Mouse (Mus musculus) intestine, embryonic 16.5 days (tissue): Measurements from ENCODE around the gene Gm38431. TPM values are rescaled to one million over a fixed set of nuclear protein-coding genes. Genes with fewer than 3 reads are reported as not detected.

Experiments
- ATAC-seq: fragments of 200-750 bp; cut with Nextera tagmentation; 2 replicates; pipeline ENCODE4 v1.8.0; 2017; ENCODE audit warnings: moderate TSS enrichment, moderate library complexity
- H3K27ac ChIP-seq: fragments of 300-500 bp; sonication (generic); 2 replicates; pipeline ENCODE4 v1.5.1; 2014; ENCODE audit warnings: mild to moderate bottlenecking, low read length
- H3K27me3 ChIP-seq: fragments of 300-500 bp; sonication (generic); replicated peaks from 2 replicates; pipeline ENCODE4 v1.6.1; 2014; ENCODE audit warnings: low read length, control low read depth, mixed read lengths; ENCODE audit not compliant: control insufficient read depth, insufficient read depth
- H3K36me3 ChIP-seq: fragments of 300-500 bp; sonication (generic); 2 replicates; pipeline ENCODE4 v1.6.1; 2014; ENCODE audit warnings: low read length, control low read depth; ENCODE audit not compliant: control insufficient read depth, insufficient read depth
- H3K4me1 ChIP-seq: fragments of 300-500 bp; sonication (generic); 2 replicates; pipeline ENCODE4 v1.6.1; 2014; ENCODE audit warnings: low read length, control low read depth, mixed read lengths; ENCODE audit not compliant: control insufficient read depth, insufficient read depth
- H3K4me2 ChIP-seq: fragments of 300-500 bp; sonication (generic); 2 replicates; pipeline ENCODE4 v1.6.1; 2014; ENCODE audit warnings: low read depth, low read length, control low read depth
- H3K4me3 ChIP-seq: fragments of 300-500 bp; sonication (generic); 2 replicates; pipeline ENCODE4 v1.5.1; 2014; ENCODE audit warnings: mild to moderate bottlenecking, low read length
- H3K9ac ChIP-seq: fragments of 300-500 bp; sonication (generic); 2 replicates; pipeline ENCODE4 v1.6.1; 2014; ENCODE audit warnings: low read depth, low read length
- H3K9me3 ChIP-seq: fragments of 300-500 bp; sonication (generic); 2 replicates; pipeline ENCODE4 v1.6.1; 2016; ENCODE audit warnings: low read length, control low read depth; ENCODE audit not compliant: control insufficient read depth
- WGBS: fragments of 180-500 bp; shearing (Covaris S2); extraction: QIAGEN DNeasy Blood & Tissue Kit; methylation state at CpG from one replicate; pipeline ENCODE4 v1.1.7; 2014; 5-methylcytosine and 5-hydroxymethylcytosine counted together
- polyA plus RNA-seq: library from polyadenylated mRNA; unstranded; fragments of >200 nt; fragmentation: Nextera tagmentation; extraction: Ambion mirVana; gene quantifications from 2 replicates; pipeline ENCODE4 v1.2.1, GENCODE M21; 2015

The Gm38431 gene
- polyA plus RNA-seq, 1 experiment from 2014 or later = 2.5 TPM

DNA sequence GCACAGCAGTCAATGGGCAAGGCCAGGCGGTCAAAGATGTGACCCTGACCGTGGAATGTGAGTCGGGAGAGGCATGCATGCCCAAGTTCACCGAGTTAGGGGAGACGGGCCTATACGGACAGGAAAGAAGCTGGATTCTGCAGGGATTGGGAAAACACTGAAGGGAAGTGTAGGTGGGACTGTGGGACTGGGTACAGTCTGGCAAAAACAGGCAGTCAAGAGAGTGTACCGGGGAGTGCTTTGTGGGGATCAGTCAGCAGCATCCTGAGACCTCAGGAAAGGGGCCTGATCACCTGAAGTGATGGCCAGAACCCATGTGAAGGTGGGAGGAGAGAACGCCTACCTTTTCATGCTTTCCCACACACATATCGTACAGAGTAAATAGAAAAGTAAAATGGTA is 56.2 kb downstream of the Gm38431 start:
- 28% methylated on average over 9 of the region's 9 CpGs for WGBS
- peaks cover 44% of the 10 kb centered on the region for H3K4me1 ChIP-seq

DNA sequence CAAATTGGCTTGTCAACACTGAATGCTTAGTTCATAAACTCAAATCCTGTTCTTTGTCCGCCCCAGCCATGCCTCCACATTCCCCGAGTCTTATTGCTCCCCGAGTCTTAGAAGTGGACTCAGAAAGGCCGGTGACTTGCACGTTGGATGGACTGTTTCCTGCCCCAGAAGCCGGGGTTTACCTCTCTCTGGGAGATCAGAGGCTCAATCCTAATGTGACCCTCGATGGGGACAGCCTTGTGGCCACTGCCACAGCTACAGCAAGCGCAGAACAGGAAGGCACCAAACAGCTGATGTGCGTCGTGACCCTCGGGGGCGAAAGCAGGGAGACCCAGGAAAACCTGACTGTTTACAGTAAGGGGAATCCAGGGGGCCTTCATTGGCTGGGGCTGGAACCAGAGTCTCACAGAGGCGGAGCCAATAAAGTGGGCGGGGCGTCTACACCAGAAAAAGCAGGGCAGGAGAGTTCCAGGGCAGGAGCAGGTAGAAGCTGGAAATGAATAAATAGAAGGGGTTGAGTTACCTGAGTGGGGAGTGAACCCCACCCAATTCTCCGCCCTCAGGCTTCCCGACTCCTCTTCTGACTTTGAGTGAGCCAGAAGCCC is 57.2 kb downstream of the Gm38431 start:
- Histone ChIP-seq H3K27me3 (peaks cover 73% of the 10 kb centered on the region), H3K4me1 (peaks cover 50% of the 10 kb centered on the region), H3K9me3 (no peaks in the 10 kb centered on the region), H3K36me3 (no peaks in the 10 kb centered on the region), H3K9ac (no peak overlapping the region), H3K4me2 (no peak overlapping the region), H3K27ac (no peak overlapping the region), H3K4me3 (no peak overlapping the region)
- WGBS = 5% methylated on average over 17 of the region's 17 CpGs
- no peak for ATAC-seq

More for the DNA sequence above, 56.2 kb downstream of the Gm38431 start:
- Histone ChIP-seq H3K4me2 (no peak overlapping the region), H3K9me3 (no peaks in the 10 kb centered on the region), H3K9ac (no peak overlapping the region), H3K36me3 (no peaks in the 10 kb centered on the region), H3K27ac (no peak overlapping the region), H3K27me3 (peaks cover 69% of the 10 kb centered on the region), H3K4me3 (no peak overlapping the region)
- ATAC-seq = no peak

GRCm38 (mm10) chr9:21033136-21033535 is 58.7 kb downstream of the Gm38431 start:
- peak overlapping the region; percentile 98 for H3K4me2 ChIP-seq
- H3K4me3 ChIP-seq = peak overlapping the region; percentile 62
- H3K4me1 ChIP-seq = peaks cover 56% of the 10 kb centered on the region
- peak; percentile 61 for ATAC-seq
- no peak overlapping the region for H3K27ac ChIP-seq
- WGBS = under 1% methylated on average over 34 of the region's 34 CpGs
- peak overlapping the region; percentile 64 for H3K9ac ChIP-seq
- H3K27me3 ChIP-seq = peaks cover 69% of the 10 kb centered on the region
- no peaks in the 10 kb centered on the region for H3K36me3 ChIP-seq
- no peaks in the 10 kb centered on the region for H3K9me3 ChIP-seq

DNA sequence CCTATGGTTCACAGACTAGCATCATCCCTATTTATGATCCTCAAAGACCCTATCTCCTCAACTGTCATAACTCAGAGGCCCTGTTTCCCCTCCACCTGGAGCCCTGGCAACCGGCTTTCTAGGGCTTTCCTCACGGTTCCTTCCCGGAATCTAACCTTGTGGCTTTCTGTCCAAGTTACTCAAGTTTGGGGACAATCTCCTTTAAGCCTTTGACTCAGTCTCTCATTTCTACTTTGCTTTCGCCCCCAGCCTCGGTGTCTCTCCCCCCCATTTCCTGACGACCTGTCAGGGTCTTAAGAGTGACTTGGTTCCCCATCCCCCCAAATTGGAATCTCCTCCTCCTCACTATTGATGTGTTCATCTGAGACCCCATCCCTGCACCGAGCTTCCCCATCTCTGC is 59.3 kb downstream of the Gm38431 start:
- Histone ChIP-seq H3K4me2 (peak overlapping the region; percentile 98), H3K9me3 (no peaks in the 10 kb centered on the region), H3K36me3 (no peaks in the 10 kb centered on the region), H3K9ac (no peak overlapping the region), H3K27ac (no peak overlapping the region), H3K27me3 (peaks cover 62% of the 10 kb centered on the region), H3K4me1 (peaks cover 52% of the 10 kb centered on the region), H3K4me3 (peak overlapping the region; percentile 62)
- 2% methylated on average over 7 of the region's 7 CpGs for WGBS
- ATAC-seq = no peak

DNA sequence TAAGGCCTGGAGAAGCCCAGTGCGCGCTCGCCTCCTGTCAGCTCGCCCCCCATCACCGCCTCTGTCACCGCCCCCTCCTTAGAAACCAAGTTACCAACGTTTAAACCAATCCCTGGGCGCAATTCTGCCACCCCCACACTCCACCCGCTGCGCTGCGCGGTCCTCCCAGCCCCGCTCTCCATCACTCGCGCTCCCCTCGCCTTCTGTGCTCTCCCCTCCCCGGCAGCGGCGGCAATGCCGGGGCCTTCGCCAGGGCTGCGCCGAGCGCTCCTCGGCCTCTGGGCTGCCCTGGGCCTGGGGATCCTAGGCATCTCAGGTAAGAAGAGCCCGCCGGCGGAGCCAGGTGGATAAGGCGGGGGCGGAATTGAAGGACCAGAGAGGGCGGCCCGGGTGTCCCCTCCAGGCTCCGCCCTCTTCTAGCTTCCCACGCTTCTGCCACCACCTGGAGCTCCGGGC is 59.9 kb downstream of the Gm38431 start, which contains the start of gene Icam5:
Gene Icam5, plus strand, starts transcription at position 178 of the 456 bp plus-strand sequence.
- Histone ChIP-seq H3K4me1 (peaks cover 47% of the 10 kb centered on the region), H3K27ac (no peak within 1 kb of the TSS), H3K4me3 (peak within 1 kb of the TSS; percentile 62), H3K4me2 (peak within 1 kb of the TSS; percentile 98), H3K36me3 (no peaks in the 10 kb centered on the region), H3K9ac (peak within 1 kb of the TSS; percentile 59; the same call in 1 of the 2 replicates), H3K9me3 (no peaks in the 10 kb centered on the region), H3K27me3 (peaks cover 56% of the 10 kb centered on the region)
- WGBS = under 1% methylated on average over 34 of the region's 35 CpGs
- peak; percentile 1; the same call in 1 of the 2 replicates for ATAC-seq

DNA sequence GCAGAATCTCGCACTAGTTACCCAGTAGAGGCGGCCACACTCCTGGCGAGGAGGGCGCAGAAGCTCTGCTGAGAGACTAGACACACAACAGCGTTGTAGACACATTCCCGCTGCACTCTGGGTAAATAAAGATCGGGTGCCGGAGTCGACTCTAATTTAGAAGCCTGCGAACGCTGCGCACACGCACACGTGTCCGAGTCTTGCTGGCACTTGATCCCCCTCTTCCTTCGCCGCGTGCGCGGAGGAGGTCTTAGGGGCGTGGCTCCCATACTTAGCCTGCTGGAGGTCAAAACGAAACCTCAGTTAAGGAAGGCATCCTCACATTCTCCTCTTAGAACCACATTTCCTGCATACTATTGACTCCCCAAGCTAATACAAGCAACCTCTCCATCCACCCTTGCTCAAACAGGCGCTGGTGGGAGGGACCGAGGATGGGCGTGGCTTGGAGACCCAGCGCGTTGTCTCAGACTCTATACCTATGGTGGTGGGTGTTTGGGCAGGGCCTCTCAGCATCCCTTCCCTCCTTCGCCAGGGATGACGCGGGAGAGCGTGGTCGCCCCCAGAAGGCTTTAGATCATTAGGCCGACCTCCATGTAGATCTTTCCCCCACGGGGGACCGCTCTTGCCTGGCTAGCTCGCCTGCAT is 60.4 kb downstream of the Gm38431 start:
- no peaks in the 10 kb centered on the region for H3K36me3 ChIP-seq
- H3K9ac ChIP-seq = peak overlapping the region; percentile 59; the same call in 1 of the 2 replicates
- H3K4me2 ChIP-seq = peak overlapping the region; percentile 97
- no peak overlapping the region for H3K27ac ChIP-seq
- peak; percentile 19 for ATAC-seq
- under 1% methylated on average over 36 of the region's 36 CpGs for WGBS
- peaks cover 43% of the 10 kb centered on the region for H3K4me1 ChIP-seq
- H3K9me3 ChIP-seq = no peaks in the 10 kb centered on the region
- peak overlapping the region; percentile 62 for H3K4me3 ChIP-seq
- H3K27me3 ChIP-seq = peaks cover 51% of the 10 kb centered on the region

DNA sequence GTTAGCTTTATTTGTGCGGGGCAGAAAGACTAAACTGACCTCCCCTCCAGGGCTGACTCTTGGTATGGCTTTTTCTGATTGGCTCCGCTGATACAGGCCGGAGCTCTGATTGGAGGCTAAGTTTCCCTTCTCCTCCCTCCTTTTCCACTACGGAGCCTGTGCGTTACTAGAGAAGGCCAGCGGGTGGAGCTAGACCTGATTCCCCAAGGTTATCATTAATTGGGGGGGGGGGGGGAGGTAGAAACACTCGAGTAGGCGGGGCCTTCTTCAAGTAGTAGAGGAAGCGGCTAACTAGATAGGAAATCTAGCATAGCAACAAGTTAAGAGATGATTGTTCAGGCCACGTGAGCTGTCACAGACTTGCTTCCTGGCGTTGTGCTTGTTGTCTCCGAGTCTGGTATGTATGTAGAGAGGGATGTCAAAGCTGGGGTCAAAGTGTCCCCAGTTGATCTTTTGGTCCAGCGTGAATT is 61.0 kb downstream of the Gm38431 start:
- peak overlapping the region; percentile 97 for H3K4me2 ChIP-seq
- no peaks in the 10 kb centered on the region for H3K36me3 ChIP-seq
- H3K9ac ChIP-seq = peak overlapping the region; percentile 8; the same call in 1 of the 2 replicates
- no peaks in the 10 kb centered on the region for H3K9me3 ChIP-seq
- under 1% methylated on average over 13 of the region's 13 CpGs for WGBS
- ATAC-seq = peak; percentile 75
- H3K4me1 ChIP-seq = peaks cover 43% of the 10 kb centered on the region
- peak overlapping the region; percentile 62 for H3K4me3 ChIP-seq
- H3K27ac ChIP-seq = no peak overlapping the region
- H3K27me3 ChIP-seq = peaks cover 45% of the 10 kb centered on the region

DNA sequence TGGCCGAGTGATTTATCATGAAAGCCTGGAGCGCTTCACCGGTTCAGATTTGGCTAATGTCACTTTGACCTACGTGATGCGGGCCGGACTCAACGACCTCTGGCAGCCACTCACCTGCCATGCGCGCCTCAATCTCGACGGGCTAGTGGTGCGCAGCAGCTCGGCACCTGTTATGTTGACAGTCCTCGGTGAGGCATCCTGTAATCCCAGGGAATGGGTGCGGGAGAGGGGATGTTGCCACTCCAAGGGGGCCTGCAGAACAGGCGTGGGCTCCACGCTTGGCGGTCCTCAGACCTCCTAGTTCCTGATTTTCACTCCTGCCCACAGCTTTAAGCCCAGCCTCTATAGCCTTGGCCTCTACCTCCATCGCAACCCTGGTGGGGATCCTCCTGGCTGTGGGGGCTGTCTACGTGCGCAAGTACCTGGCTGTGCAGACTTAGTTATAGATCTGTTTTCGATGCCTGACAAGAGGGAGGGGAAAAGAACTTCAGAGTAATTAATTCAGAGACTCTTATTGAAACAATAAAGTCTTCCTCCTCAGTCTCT is 61.7 kb downstream of the Gm38431 start:
- Histone ChIP-seq H3K4me1 (peaks cover 43% of the 10 kb centered on the region), H3K9ac (peak overlapping the region; percentile 60), H3K27ac (no peak overlapping the region), H3K9me3 (no peaks in the 10 kb centered on the region), H3K36me3 (no peaks in the 10 kb centered on the region), H3K4me2 (peak overlapping the region; percentile 97), H3K4me3 (peak overlapping the region; percentile 62), H3K27me3 (peaks cover 38% of the 10 kb centered on the region)
- 26% methylated on average over 22 of the region's 22 CpGs for WGBS
- ATAC-seq = no peak

DNA sequence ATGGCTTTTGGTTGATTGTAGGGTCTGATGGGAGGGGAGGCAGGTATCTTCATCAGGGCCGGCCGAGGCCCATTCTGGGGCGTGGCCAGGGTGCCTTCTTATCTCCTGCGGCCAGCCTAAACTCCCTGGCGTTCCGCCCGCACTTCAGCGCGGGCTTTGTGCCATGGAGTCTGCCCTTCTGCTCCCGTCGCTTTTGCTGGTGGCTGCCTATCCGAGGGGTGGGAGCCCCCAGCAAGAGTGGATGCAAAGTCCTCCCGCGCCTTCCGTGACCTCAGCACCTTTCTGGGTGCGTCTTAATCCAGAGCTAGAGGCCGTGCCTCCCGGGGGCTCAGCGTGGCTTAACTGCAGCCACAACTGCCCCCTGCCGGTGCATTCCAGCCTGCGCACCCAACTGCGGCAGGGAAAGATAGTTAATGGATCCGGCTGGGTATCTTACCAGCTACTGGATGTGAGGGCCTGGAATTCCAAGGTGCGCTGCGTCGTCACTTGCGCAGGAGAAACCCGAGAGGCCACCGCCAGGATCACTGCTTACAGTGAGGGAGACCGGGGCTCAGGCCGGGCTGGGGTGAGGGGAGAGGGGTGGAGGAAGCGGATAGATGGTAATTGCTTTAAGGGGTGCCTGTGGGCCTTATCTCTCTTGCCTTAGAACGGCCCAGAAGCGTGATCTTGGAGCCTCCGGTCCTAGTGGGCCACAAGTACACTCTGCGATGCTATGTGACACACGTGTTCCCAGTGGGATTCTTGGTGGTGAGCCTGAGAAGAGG is 62.3 kb downstream of the Gm38431 start, which contains the start of gene Icam4:
Gene Icam4, plus strand, starts transcription at position 83 of the 764 bp plus-strand sequence.
- peak within 1 kb of the TSS; percentile 60 for H3K9ac ChIP-seq
- WGBS = 2% methylated on average over 37 of the region's 37 CpGs
- H3K36me3 ChIP-seq = no peaks in the 10 kb centered on the region
- peak within 1 kb of the TSS; percentile 97 for H3K4me2 ChIP-seq
- peaks cover 43% of the 10 kb centered on the region for H3K4me1 ChIP-seq
- peak; percentile 47 for ATAC-seq
- no peak within 1 kb of the TSS for H3K27ac ChIP-seq
- H3K27me3 ChIP-seq = peaks cover 32% of the 10 kb centered on the region
- peak within 1 kb of the TSS; percentile 62 for H3K4me3 ChIP-seq
- no peaks in the 10 kb centered on the region for H3K9me3 ChIP-seq
